Mouse (Mus musculus) midbrain, embryonic 10.5 days (tissue): ENCODE measurements around the gene Zfp831. TPM values are rescaled to one million over a fixed set of nuclear protein-coding genes. Genes with fewer than 3 reads are reported as not detected.

Source experiments
- DNase-seq: peaks from one replicate; pipeline ENCODE4 v3.0.0-alpha.2; 2017; ENCODE audit warnings: low spot score
- H3K27ac ChIP-seq: fragments of 300-500 bp; sonication (generic); replicated peaks from 2 replicates; pipeline ENCODE4 v1.5.1; 2016; ENCODE audit warnings: mild to moderate bottlenecking
- H3K27me3 ChIP-seq: fragments of 300-500 bp; sonication (generic); 2 replicates; pipeline ENCODE4 v1.6.1; 2016; ENCODE audit warnings: low read depth, mild to moderate bottlenecking; ENCODE audit not compliant: poor library complexity, severe bottlenecking
- H3K36me3 ChIP-seq: fragments of 300-500 bp; sonication (generic); 2 replicates; pipeline ENCODE4 v1.6.1; 2016; ENCODE audit warnings: mild to moderate bottlenecking, moderate library complexity
- H3K4me1 ChIP-seq: fragments of 300-500 bp; sonication (generic); 2 replicates; pipeline ENCODE4 v1.6.1; 2016
- H3K4me3 ChIP-seq: fragments of 300-500 bp; sonication (generic); 2 replicates; pipeline ENCODE4 v1.5.1; 2016; ENCODE audit warnings: mild to moderate bottlenecking, moderate library complexity
- H3K9me3 ChIP-seq: fragments of 300-500 bp; sonication (generic); replicated peaks from 2 replicates; pipeline ENCODE4 v1.6.1; 2016; ENCODE audit warnings: mild to moderate bottlenecking
- WGBS: fragments of 180-500 bp; shearing (Covaris S2); methylation state at CpG from one replicate; pipeline ENCODE4 v1.1.7; 2016; 5-methylcytosine and 5-hydroxymethylcytosine counted together
- polyA plus RNA-seq: library from polyadenylated mRNA; unstranded; fragments of >200 nt; fragmentation: Nextera tagmentation; extraction: Ambion mirVana; gene quantifications from 2 replicates; pipeline ENCODE4 v1.2.1, GENCODE M21; 2016

Zfp831 gene
- polyA plus RNA-seq, 1 experiment from 2014 or later: not detected

- no peak overlapping the region for H3K4me3 ChIP-seq
- H3K36me3 ChIP-seq: no peaks in the 10 kb centered on the region
- H3K9me3 ChIP-seq: no peaks in the 10 kb centered on the region
- no peak for DNase-seq
- H3K4me1 ChIP-seq: no peaks in the 10 kb centered on the region
- 82% methylated on average over 3 of the region's 3 CpGs for WGBS
- H3K27me3 ChIP-seq: no peaks in the 10 kb centered on the region
- no peak overlapping the region for H3K27ac ChIP-seq
These were observed 66.9 kb downstream of the Zfp831 start for GRCm38 (mm10) chr2:174710185-174710584.

GRCm38 (mm10) chr2:174712043-174712442 is 68.7 kb downstream of the Zfp831 start:
- no peaks in the 10 kb centered on the region for H3K9me3 ChIP-seq
- 100% methylated on average over 1 of the region's 1 CpGs for WGBS
- no peak for DNase-seq
- no peaks in the 10 kb centered on the region for H3K27me3 ChIP-seq
- H3K4me1 ChIP-seq: no peaks in the 10 kb centered on the region
- H3K36me3 ChIP-seq: no peaks in the 10 kb centered on the region
- no peak overlapping the region for H3K27ac ChIP-seq
- H3K4me3 ChIP-seq: no peak overlapping the region

- Histone ChIP-seq H3K36me3 (no peaks in the 10 kb centered on the region), H3K9me3 (no peaks in the 10 kb centered on the region), H3K27me3 (no peaks in the 10 kb centered on the region), H3K4me1 (no peaks in the 10 kb centered on the region), H3K4me3 (no peak overlapping the region), H3K27ac (no peak overlapping the region)
- DNase-seq: no peak
These were observed 72.6 kb downstream of the Zfp831 start for GRCm38 (mm10) chr2:174715938-174716337.

DNA sequence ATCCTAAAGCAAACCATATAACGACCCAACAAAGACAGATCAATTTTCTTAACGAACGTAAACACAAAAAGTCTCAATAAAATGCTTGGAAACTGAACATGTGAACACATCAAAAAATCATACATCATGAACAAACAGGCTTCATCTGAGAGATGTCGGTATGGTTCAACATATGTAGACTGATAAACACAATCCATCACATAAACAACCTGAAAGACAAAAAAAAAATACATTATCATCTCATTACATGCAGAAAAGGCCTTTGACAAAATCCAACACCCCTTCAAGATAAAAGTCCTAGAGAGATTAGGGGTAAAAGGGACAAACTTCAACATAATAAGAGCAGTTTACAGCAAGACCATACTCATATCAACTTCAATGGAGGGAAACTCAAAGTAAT is 74.5 kb downstream of the Zfp831 start:
- 94% methylated on average over 4 of the region's 4 CpGs for WGBS
- Histone ChIP-seq H3K27me3 (no peaks in the 10 kb centered on the region), H3K4me3 (no peak overlapping the region), H3K36me3 (no peaks in the 10 kb centered on the region), H3K27ac (no peak overlapping the region), H3K4me1 (no peaks in the 10 kb centered on the region), H3K9me3 (no peaks in the 10 kb centered on the region)
- DNase-seq: no peak

- Histone ChIP-seq H3K27ac (no peak overlapping the region), H3K36me3 (no peaks in the 10 kb centered on the region), H3K4me1 (peaks cover 13% of the 10 kb centered on the region), H3K9me3 (no peaks in the 10 kb centered on the region), H3K27me3 (no peaks in the 10 kb centered on the region), H3K4me3 (no peak overlapping the region)
- DNase-seq: no peak
- WGBS: 81% methylated on average over 10 of the region's 10 CpGs
These were observed 83.9 kb downstream of the Zfp831 start for GRCm38 (mm10) chr2:174727114-174727823.

- Histone ChIP-seq H3K9me3 (no peaks in the 10 kb centered on the region), H3K27me3 (no peaks in the 10 kb centered on the region), H3K4me1 (0 out of 2 replicates have a peak, but pooled peaks cover 4% of the 10 kb centered on the region), H3K4me3 (no peak overlapping the region), H3K36me3 (no peaks in the 10 kb centered on the region), H3K27ac (no peak overlapping the region)
- DNase-seq: no peak
- WGBS: 86% methylated on average over 5 of the region's 5 CpGs
These were observed 88.6 kb downstream of the Zfp831 start for GRCm38 (mm10) chr2:174731939-174732338.

- DNase-seq: no peak
- no peaks in the 10 kb centered on the region for H3K9me3 ChIP-seq
- H3K4me1 ChIP-seq: peaks cover 8% of the 10 kb centered on the region
- no peak overlapping the region for H3K4me3 ChIP-seq
- WGBS: 94% methylated on average over 1 of the region's 1 CpGs
- H3K36me3 ChIP-seq: no peaks in the 10 kb centered on the region
- no peaks in the 10 kb centered on the region for H3K27me3 ChIP-seq
- H3K27ac ChIP-seq: no peak overlapping the region
These were observed 91.9 kb downstream of the Zfp831 start for GRCm38 (mm10) chr2:174735270-174735669.

DNA sequence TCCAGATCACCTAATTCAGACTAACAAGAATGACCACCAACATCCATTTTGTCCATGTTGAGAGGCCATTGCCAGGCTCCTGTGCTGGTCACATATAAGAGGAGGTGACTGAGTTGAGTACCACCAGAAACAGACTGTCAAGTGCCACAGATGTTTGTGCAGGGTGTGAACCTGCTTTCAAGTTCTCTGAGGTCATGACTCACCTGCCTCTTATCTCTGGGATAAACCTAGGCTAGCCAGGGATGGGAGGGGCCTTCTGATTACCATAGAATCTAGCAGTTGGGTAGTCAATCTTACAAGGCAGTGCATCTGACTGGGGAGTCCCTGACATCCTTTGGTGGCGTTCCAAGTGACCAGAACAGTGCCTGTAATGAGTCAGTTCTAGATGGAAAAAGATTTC is 103.8 kb downstream of the Zfp831 start:
- H3K27me3 ChIP-seq: no peaks in the 10 kb centered on the region
- no peaks in the 10 kb centered on the region for H3K9me3 ChIP-seq
- H3K4me1 ChIP-seq: no peaks in the 10 kb centered on the region
- no peak overlapping the region for H3K4me3 ChIP-seq
- no peak overlapping the region for H3K27ac ChIP-seq
- H3K36me3 ChIP-seq: no peaks in the 10 kb centered on the region
- DNase-seq: no peak
- WGBS: 90% methylated on average over 1 of the region's 1 CpGs

GRCm38 (mm10) chr2:174748381-174748780 is 105.0 kb downstream of the Zfp831 start:
- H3K27ac ChIP-seq: no peak overlapping the region
- DNase-seq: no peak
- H3K4me1 ChIP-seq: no peaks in the 10 kb centered on the region
- no peaks in the 10 kb centered on the region for H3K27me3 ChIP-seq
- no peak overlapping the region for H3K4me3 ChIP-seq
- WGBS: 85% methylated on average over 8 of the region's 8 CpGs
- no peaks in the 10 kb centered on the region for H3K36me3 ChIP-seq
- no peaks in the 10 kb centered on the region for H3K9me3 ChIP-seq

GRCm38 (mm10) chr2:174753197-174753596 is 109.9 kb downstream of the Zfp831 start:
- no peak overlapping the region for H3K4me3 ChIP-seq
- no peak overlapping the region for H3K27ac ChIP-seq
- H3K9me3 ChIP-seq: no peaks in the 10 kb centered on the region
- no peaks in the 10 kb centered on the region for H3K27me3 ChIP-seq
- no peaks in the 10 kb centered on the region for H3K36me3 ChIP-seq
- no peak for DNase-seq
- 89% methylated on average over 1 of the region's 1 CpGs for WGBS
- no peaks in the 10 kb centered on the region for H3K4me1 ChIP-seq

- no peaks in the 10 kb centered on the region for H3K4me1 ChIP-seq
- no peak overlapping the region for H3K4me3 ChIP-seq
- whole genome bisulfite sequencing: 79% methylated on average over 1 of the region's 1 CpGs
- no peaks in the 10 kb centered on the region for H3K9me3 ChIP-seq
- no peaks in the 10 kb centered on the region for H3K36me3 ChIP-seq
- no peak for DNase-seq
- no peak overlapping the region for H3K27ac ChIP-seq
- peaks cover under 1% of the 10 kb centered on the region; the same call in 1 of the 2 replicates for H3K27me3 ChIP-seq
These were observed 110.9 kb downstream of the Zfp831 start for GRCm38 (mm10) chr2:174754231-174754630.

GRCm38 (mm10) chr2:174759189-174759588 is 115.9 kb downstream of the Zfp831 start:
- Histone ChIP-seq H3K36me3 (no peaks in the 10 kb centered on the region), H3K9me3 (no peaks in the 10 kb centered on the region), H3K27me3 (peaks cover 38% of the 10 kb centered on the region), H3K4me3 (no peak overlapping the region), H3K27ac (no peak overlapping the region), H3K4me1 (peaks cover 21% of the 10 kb centered on the region)
- 87% methylated on average over 3 of the region's 4 CpGs for WGBS
- DNase-seq: no peak
